Mouse (Mus musculus) intestine, embryonic 15.5 days (tissue): ENCODE results near the gene Fdxacb1. TPM values are rescaled to one million over a fixed set of nuclear protein-coding genes. Genes with fewer than 3 reads are reported as not detected.
A peak's percentile ranks its signal among the peaks of the same experiment; 100 is the strongest.

Experiments
- ATAC-seq: fragments of 200-750 bp; cut with Nextera tagmentation; 2 replicates; pipeline ENCODE4 v1.8.0; 2017; ENCODE audit warnings: moderate TSS enrichment, moderate library complexity
- H3K27ac ChIP-seq: fragments of 300-500 bp; sonication (generic); 2 replicates; pipeline ENCODE4 v1.5.1; 2015; ENCODE audit warnings: mild to moderate bottlenecking, inconsistent platforms
- H3K27me3 ChIP-seq: fragments of 300-500 bp; sonication (generic); replicated peaks from 2 replicates; pipeline ENCODE4 v1.6.1; 2015; ENCODE audit warnings: inconsistent platforms
- H3K36me3 ChIP-seq: fragments of 300-500 bp; sonication (generic); 2 replicates; pipeline ENCODE4 v1.6.1; 2015; ENCODE audit warnings: inconsistent platforms
- H3K4me1 ChIP-seq: fragments of 300-500 bp; sonication (generic); replicated peaks from 2 replicates; pipeline ENCODE4 v1.6.1; 2015; ENCODE audit warnings: inconsistent platforms
- H3K4me2 ChIP-seq: fragments of 300-500 bp; sonication (generic); replicated peaks from 2 replicates; pipeline ENCODE4 v1.6.1; 2015; ENCODE audit warnings: mild to moderate bottlenecking, inconsistent platforms
- H3K4me3 ChIP-seq: fragments of 300-500 bp; sonication (generic); replicated peaks from 2 replicates; pipeline ENCODE4 v1.5.1; 2015; ENCODE audit warnings: inconsistent platforms
- H3K9ac ChIP-seq: fragments of 300-500 bp; sonication (generic); 2 replicates; pipeline ENCODE4 v1.6.1; 2015; ENCODE audit warnings: inconsistent platforms
- H3K9me3 ChIP-seq: fragments of 300-500 bp; sonication (generic); 2 replicates; pipeline ENCODE4 v1.6.1; 2016; ENCODE audit warnings: inconsistent platforms
- WGBS: fragments of 180-500 bp; shearing (Covaris S2); methylation state at CpG from one replicate; pipeline ENCODE4 v1.1.7; 2015; 5-methylcytosine and 5-hydroxymethylcytosine counted together
- polyA plus RNA-seq: library from polyadenylated mRNA; unstranded; fragments of >200 nt; fragmentation: Nextera tagmentation; extraction: Ambion mirVana; gene quantifications from 2 replicates; pipeline ENCODE4 v1.2.1, GENCODE M21; 2015

Gene Fdxacb1
- 11.0 and 11.6 TPM in 2 replicates for polyA plus RNA-seq

GRCm38 (mm10) chr9:50768107-50769002 is at the start of gene Fdxacb1:
Gene Fdxacb1, plus strand, starts transcription at chr9:50768236.
- Histone ChIP-seq H3K9me3 (no peaks in the 10 kb centered on the region), H3K36me3 (peaks cover 6% of the 10 kb centered on the region; the same call in 1 of the 2 replicates), H3K4me2 (peak within 1 kb of the TSS; percentile 85), H3K9ac (peak within 1 kb of the TSS; percentile 72), H3K4me3 (peak within 1 kb of the TSS; percentile 63), H3K27ac (peak within 1 kb of the TSS; percentile 95), H3K27me3 (no peaks in the 10 kb centered on the region), H3K4me1 (peaks cover 3% of the 10 kb centered on the region; the same call in 1 of the 2 replicates)
- WGBS: 2% methylated on average over 59 of the region's 59 CpGs
- ATAC-seq: peak; percentile 99

- Histone ChIP-seq H3K9me3 (no peaks in the 10 kb centered on the region), H3K4me2 (no peak overlapping the region), H3K4me1 (peaks cover 5% of the 10 kb centered on the region; the same call in 1 of the 2 replicates), H3K27me3 (no peaks in the 10 kb centered on the region), H3K36me3 (no peaks in the 10 kb centered on the region), H3K4me3 (no peak overlapping the region), H3K9ac (no peak overlapping the region), H3K27ac (no peak overlapping the region)
- ATAC-seq: no peak
- 78% methylated on average over 4 of the region's 4 CpGs for WGBS
Observed at GRCm38 (mm10) chr9:50718878-50719277, 49.2 kb upstream of the Fdxacb1 start.

GRCm38 (mm10) chr9:50721061-50721460 is 47.0 kb upstream of the Fdxacb1 start:
- H3K27ac ChIP-seq: no peak overlapping the region
- H3K36me3 ChIP-seq: no peaks in the 10 kb centered on the region
- H3K4me1 ChIP-seq: peaks cover 8% of the 10 kb centered on the region; the same call in 1 of the 2 replicates
- no peak overlapping the region for H3K4me2 ChIP-seq
- 30% methylated on average over 12 of the region's 12 CpGs for WGBS
- no peak overlapping the region for H3K4me3 ChIP-seq
- ATAC-seq: no peak
- no peaks in the 10 kb centered on the region for H3K9me3 ChIP-seq
- no peak overlapping the region for H3K9ac ChIP-seq
- H3K27me3 ChIP-seq: no peaks in the 10 kb centered on the region

DNA sequence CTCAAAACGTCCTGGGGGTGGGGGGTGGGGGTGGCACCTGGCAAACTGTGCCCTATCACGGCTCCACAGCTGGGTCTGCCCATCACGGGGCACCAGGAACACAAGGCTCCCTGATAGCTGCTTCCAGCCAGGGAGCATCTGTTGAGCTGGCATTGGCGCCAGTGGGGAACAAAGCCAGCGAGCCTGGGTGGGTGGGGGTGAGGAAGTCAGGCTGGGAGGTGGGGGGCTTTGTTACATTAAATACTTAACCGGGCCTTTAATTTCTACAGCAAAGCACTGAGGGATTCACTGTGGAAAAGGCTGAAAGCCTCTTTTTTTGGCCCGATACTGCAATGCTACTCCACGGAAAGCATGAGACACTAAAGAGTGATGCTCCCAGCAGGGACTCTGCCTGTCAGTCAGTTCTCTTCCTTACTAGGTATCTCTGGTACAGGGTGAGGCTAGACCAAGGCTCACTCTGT is 45.6 kb upstream of the Fdxacb1 start:
- Histone ChIP-seq H3K36me3 (no peaks in the 10 kb centered on the region), H3K9ac (no peak overlapping the region), H3K27ac (no peak overlapping the region), H3K27me3 (no peaks in the 10 kb centered on the region), H3K4me3 (no peak overlapping the region), H3K9me3 (no peaks in the 10 kb centered on the region), H3K4me1 (peaks cover 8% of the 10 kb centered on the region), H3K4me2 (no peak overlapping the region)
- no peak for ATAC-seq
- 57% methylated on average over 8 of the region's 8 CpGs for WGBS

- ATAC-seq: no peak
- Histone ChIP-seq H3K4me1 (peaks cover 8% of the 10 kb centered on the region), H3K4me2 (0 out of 2 replicates have a peak overlapping the region, but pooled peaks have one; percentile 15), H3K4me3 (no peak overlapping the region), H3K27ac (peak overlapping the region; percentile 9; the same call in 1 of the 2 replicates), H3K27me3 (no peaks in the 10 kb centered on the region), H3K36me3 (no peaks in the 10 kb centered on the region), H3K9me3 (no peaks in the 10 kb centered on the region), H3K9ac (no peak overlapping the region)
- WGBS: 31% methylated on average over 7 of the region's 7 CpGs
Observed at GRCm38 (mm10) chr9:50723406-50723805, 44.6 kb upstream of the Fdxacb1 start.

- Histone ChIP-seq H3K4me1 (peaks cover 8% of the 10 kb centered on the region), H3K27ac (no peak overlapping the region), H3K36me3 (no peaks in the 10 kb centered on the region), H3K9me3 (no peaks in the 10 kb centered on the region), H3K4me2 (no peak overlapping the region), H3K4me3 (no peak overlapping the region), H3K9ac (no peak overlapping the region), H3K27me3 (no peaks in the 10 kb centered on the region)
- no peak for ATAC-seq
- WGBS: 84% methylated on average over 2 of the region's 2 CpGs
Observed at GRCm38 (mm10) chr9:50724147-50724546, 43.9 kb upstream of the Fdxacb1 start.

DNA sequence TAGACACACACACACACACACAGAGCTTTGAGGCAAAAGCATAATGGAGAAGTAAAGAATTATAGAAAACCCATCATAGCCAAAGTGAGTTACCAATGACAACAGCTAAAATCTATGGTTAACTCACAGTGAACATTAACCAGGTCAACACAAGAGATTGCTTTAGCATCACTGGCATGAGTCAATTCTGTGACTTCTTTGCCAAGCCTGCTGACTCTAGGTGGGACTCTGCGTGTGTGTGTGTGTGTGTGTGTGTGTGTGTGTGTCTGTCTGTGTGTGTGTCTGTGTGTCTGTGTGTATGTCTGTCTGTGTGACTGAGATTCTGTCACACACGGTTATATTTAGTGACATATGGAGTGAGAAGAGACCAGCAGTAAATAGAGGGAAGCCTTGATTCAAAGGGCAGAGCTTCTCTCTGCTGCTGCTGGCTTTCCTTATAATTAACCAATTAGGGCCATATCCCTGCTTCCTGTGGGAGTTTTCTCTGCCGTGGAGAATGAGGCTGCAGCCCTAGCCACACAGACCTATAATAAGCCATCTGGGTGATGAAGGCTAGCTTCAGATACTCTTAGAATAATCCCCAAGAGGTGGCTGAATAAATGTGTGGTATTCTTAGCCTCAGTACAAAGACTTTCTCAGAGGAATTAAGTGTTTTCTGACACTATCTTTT is 43.2 kb upstream of the Fdxacb1 start:
- Histone ChIP-seq H3K4me2 (no peak overlapping the region), H3K27ac (no peak overlapping the region), H3K27me3 (no peaks in the 10 kb centered on the region), H3K4me1 (peaks cover 8% of the 10 kb centered on the region), H3K9me3 (no peaks in the 10 kb centered on the region), H3K4me3 (no peak overlapping the region), H3K9ac (no peak overlapping the region), H3K36me3 (no peaks in the 10 kb centered on the region)
- ATAC-seq: no peak
- WGBS: 43% methylated on average over 3 of the region's 3 CpGs

- Histone ChIP-seq H3K27ac (no peak overlapping the region), H3K9ac (no peak overlapping the region), H3K27me3 (no peaks in the 10 kb centered on the region), H3K9me3 (no peaks in the 10 kb centered on the region), H3K4me1 (peaks cover 8% of the 10 kb centered on the region), H3K36me3 (no peaks in the 10 kb centered on the region), H3K4me2 (no peak overlapping the region), H3K4me3 (no peak overlapping the region)
- WGBS: 65% methylated on average over 8 of the region's 8 CpGs
- no peak for ATAC-seq
Observed at GRCm38 (mm10) chr9:50725921-50726590, 42.0 kb upstream of the Fdxacb1 start.

GRCm38 (mm10) chr9:50727171-50727924 is 40.7 kb upstream of the Fdxacb1 start:
- no peak; the same call in none of the 2 replicates for ATAC-seq
- Histone ChIP-seq H3K4me1 (peaks cover 8% of the 10 kb centered on the region), H3K9me3 (no peaks in the 10 kb centered on the region), H3K9ac (peak overlapping the region; percentile 51), H3K36me3 (no peaks in the 10 kb centered on the region), H3K27ac (no peak overlapping the region), H3K4me2 (peak overlapping the region; percentile 95), H3K4me3 (peak overlapping the region; percentile 65), H3K27me3 (no peaks in the 10 kb centered on the region)
- 9% methylated on average over 30 of the region's 30 CpGs for WGBS

GRCm38 (mm10) chr9:50727925-50728651 is 39.9 kb upstream of the Fdxacb1 start:
- no peaks in the 10 kb centered on the region for H3K27me3 ChIP-seq
- H3K9me3 ChIP-seq: no peaks in the 10 kb centered on the region
- no peak overlapping the region for H3K27ac ChIP-seq
- H3K9ac ChIP-seq: peak overlapping the region; percentile 51
- WGBS: under 1% methylated on average over 45 of the region's 45 CpGs
- H3K4me1 ChIP-seq: peaks cover 8% of the 10 kb centered on the region
- no peaks in the 10 kb centered on the region for H3K36me3 ChIP-seq
- peak; percentile 93 for ATAC-seq
- peak overlapping the region; percentile 65 for H3K4me3 ChIP-seq
- H3K4me2 ChIP-seq: peak overlapping the region; percentile 95

DNA sequence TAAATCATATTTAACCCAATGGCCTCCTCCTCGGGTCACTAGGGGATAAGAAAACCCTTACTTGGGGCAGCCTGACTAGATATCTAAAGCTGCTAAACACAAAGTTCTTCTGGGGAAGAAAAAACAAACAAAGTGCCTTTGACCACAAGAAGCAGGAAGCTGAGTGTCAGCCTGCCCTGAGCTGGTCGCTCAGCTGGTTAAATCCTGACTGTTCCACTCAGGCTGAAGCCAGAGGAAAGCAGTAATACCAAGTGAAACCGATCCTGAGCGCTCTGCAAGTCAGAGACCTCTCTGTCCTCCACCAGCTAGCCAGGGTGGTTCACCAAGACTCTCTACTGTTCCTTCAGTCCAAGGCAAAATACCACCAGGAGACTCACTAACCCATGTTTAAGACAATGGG is 38.4 kb upstream of the Fdxacb1 start:
- no peaks in the 10 kb centered on the region for H3K36me3 ChIP-seq
- H3K9ac ChIP-seq: no peak overlapping the region
- H3K4me3 ChIP-seq: no peak overlapping the region
- no peaks in the 10 kb centered on the region for H3K9me3 ChIP-seq
- 42% methylated on average over 4 of the region's 4 CpGs for WGBS
- H3K27ac ChIP-seq: no peak overlapping the region
- no peak for ATAC-seq
- H3K4me1 ChIP-seq: no peaks in the 10 kb centered on the region; the same call in 1 of the 2 replicates
- no peak overlapping the region for H3K4me2 ChIP-seq
- no peaks in the 10 kb centered on the region for H3K27me3 ChIP-seq
